Mouse (Mus musculus) MEL (cell line): ENCODE measurements at regions not wholly inside any gene's neighbourhood (a gene's known extent, or its start where the extent isn't known, plus 50 kb on each side); places are given as distances from the start of the nearest gene placed in this dataset.

Experiments
- CTCF ChIP-seq, 3 experiments: IDR thresholded peaks in 2 of 3; conservative IDR thresholded peaks in 1 of 3; 2 replicates each; pipeline ENCODE4 v1.5.1; 2011 to 2012; ENCODE audit warnings: low read length in 3 of 3, low read depth in 2 of 3, mild to moderate bottlenecking in 2 of 3, improper control_type of control experiment in 1 of 3, inconsistent platforms in 1 of 3, mixed read lengths in 1 of 3, moderate library complexity in 1 of 3; ENCODE audit not compliant: control insufficient read depth in 1 of 3, insufficient read depth in 1 of 3, poor library complexity in 1 of 3, severe bottlenecking in 1 of 3
- EP300 ChIP-seq, 2 experiments: IDR thresholded peaks; 2 replicates each; pipeline ENCODE4 v1.6.1; 2011; ENCODE audit warnings: improper control_type of control experiment in 2 of 2, low read length in 2 of 2, low read depth in 1 of 2, mild to moderate bottlenecking in 1 of 2
- GATA1 ChIP-seq: IDR thresholded peaks from 2 replicates; pipeline ENCODE4 v1.6.1; 2011; ENCODE audit warnings: low read depth, low read length, improper control_type of control experiment
- MAFK ChIP-seq: IDR thresholded peaks from 2 replicates; pipeline ENCODE4 v1.6.1; 2011; ENCODE audit warnings: low read depth, mild to moderate bottlenecking, low read length, improper control_type of control experiment, borderline replicate concordance
- MEF2A ChIP-seq: IDR thresholded peaks from 2 replicates; pipeline ENCODE4 v1.6.1; 2014; ENCODE audit warnings: low read depth, mild to moderate bottlenecking, inconsistent platforms, low read length, improper control_type of control experiment; ENCODE audit not compliant: poor library complexity, insufficient replicate concordance, severe bottlenecking; ENCODE audit errors: extremely low read depth
- MYC ChIP-seq: IDR thresholded peaks from 2 replicates; pipeline ENCODE4 v1.6.1; 2011; ENCODE audit warnings: low read depth, mild to moderate bottlenecking, low read length, improper control_type of control experiment, moderate library complexity
- POLR2A ChIP-seq, 2 experiments: IDR thresholded peaks; 2 replicates each; pipeline ENCODE4 v1.6.1; 2011 to 2012; ENCODE audit warnings: low read length in 2 of 2, mild to moderate bottlenecking in 2 of 2, control low read depth in 1 of 2, improper control_type of control experiment in 1 of 2, low read depth in 1 of 2, moderate library complexity in 1 of 2; ENCODE audit not compliant: control insufficient read depth in 1 of 2, insufficient read depth in 1 of 2, poor library complexity in 1 of 2
- RCOR1 ChIP-seq: IDR thresholded peaks from 2 replicates; pipeline ENCODE4 v1.6.1; 2012; ENCODE audit warnings: low read depth, mild to moderate bottlenecking, inconsistent platforms, low read length, improper control_type of control experiment
- USF1 ChIP-seq: IDR thresholded peaks from 2 replicates; pipeline ENCODE4 v1.6.1; 2014; ENCODE audit warnings: low read depth, mild to moderate bottlenecking, inconsistent platforms, low read length, improper control_type of control experiment, moderate library complexity
- USF2 ChIP-seq, 2 experiments: IDR thresholded peaks; 2 replicates each; pipeline ENCODE4 v1.6.1; 2011 to 2012; ENCODE audit warnings: improper control_type of control experiment in 2 of 2, low read length in 2 of 2, borderline replicate concordance in 1 of 2, inconsistent platforms in 1 of 2, low read depth in 1 of 2, mild to moderate bottlenecking in 1 of 2; ENCODE audit not compliant: insufficient read depth in 1 of 2

- TF ChIP-seq MEF2A (no peak), POLR2A (IDR thresholded peaks at IDR 0.05; ENCODE audit: control insufficient read depth in 1 of 2, insufficient read depth in 1 of 2, low read depth in 1 of 2, low read length in 2 of 2, poor library complexity in 1 of 2) (no peak), GATA1 (no peak), USF2 (IDR thresholded peaks at IDR 0.05; ENCODE audit: borderline replicate concordance in 1 of 2, insufficient read depth in 1 of 2, low read depth in 1 of 2, low read length in 2 of 2) (no peak), RCOR1 (no peak), EP300 (IDR thresholded peaks at IDR 0.05; ENCODE audit: low read depth in 1 of 2, low read length in 2 of 2) (no peak), MAFK (no peak), USF1 (no peak), CTCF (IDR thresholded peaks at IDR 0.05 in 2 of 3, conservative IDR thresholded peaks at IDR 0.05 in 1 of 3; ENCODE audit: control insufficient read depth in 1 of 3, insufficient read depth in 1 of 3, low read depth in 2 of 3, low read length in 3 of 3, poor library complexity in 1 of 3, severe bottlenecking in 1 of 3) (no peak), MYC (no peak)
Observed at GRCm38 (mm10) chr4:125777126-125777525, 247.2 kb upstream of the Csf3r start.
